Mouse (Mus musculus) spleen, embryonic (tissue): ENCODE results near the gene Spns2.

Experiments used
- CTCF ChIA-PET: fragments of 350-600 bp; sonication (Branson Sonifier 250); formaldehyde crosslinking; loops from one replicate; lab custom pipeline; 2022; lab: Charles Lee

The Spns2 gene

DNA sequence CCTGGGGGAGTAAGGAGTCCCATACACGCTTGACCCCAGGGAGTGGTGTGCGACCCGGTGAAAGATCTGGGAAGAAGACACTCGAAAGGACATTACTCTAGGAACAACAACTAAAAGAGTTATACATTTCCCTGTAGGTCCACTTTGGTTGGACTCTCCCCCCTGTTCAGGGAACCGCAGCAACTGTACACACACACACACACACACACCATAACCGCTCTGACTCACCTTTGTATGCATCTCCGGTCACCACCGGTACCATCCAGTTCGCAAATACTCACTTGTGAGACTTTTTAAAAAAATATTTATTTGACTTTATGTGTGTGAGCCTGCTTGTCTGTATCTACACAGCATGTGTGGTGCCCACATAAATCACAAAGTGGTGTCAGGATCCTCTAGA, 77.8 kb downstream of the Spns2 start:
- CTCF ChIA-PET: no interaction called here

DNA sequence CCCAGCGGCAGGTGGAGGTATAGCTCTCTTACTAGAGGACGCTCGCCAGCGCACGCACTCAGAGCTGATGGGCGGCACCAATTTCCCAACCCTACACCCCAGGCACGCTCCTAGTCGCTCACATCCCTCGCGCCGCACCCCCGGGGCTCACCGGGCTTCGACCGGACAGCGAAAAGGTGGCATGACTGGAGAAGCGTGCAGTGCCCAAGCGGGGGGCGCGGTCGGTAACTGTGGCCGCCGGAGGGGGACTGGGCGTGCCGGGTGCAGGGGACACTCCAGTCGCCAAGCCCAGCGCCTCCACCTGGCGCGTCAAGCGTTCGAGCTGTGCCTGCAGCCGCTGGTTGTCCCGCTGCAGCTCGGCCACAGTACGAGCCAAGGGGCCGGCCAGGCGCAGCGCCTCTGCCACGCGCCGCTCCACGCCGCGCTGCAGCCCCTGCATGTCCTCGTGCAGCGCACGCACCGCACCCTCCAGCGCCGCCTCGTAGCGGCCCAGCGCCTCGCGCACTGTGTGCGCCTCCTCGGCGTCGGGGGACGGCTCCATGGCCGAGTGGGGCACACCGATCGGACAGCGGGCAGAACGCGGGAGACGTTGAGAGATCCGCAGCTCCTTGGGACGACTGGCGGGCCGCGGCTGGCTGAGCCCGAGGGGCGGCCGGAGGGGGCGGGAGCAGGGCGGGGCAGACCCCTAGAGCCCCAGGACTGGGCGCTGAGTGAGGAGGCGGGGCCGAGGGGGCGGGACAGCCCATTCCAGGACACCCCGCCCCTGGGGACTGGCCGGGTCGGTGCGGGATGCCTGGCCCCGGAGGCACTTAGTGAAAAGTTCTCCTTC, 78.4 kb downstream of the Spns2 start, which contains the start of gene Smtnl2:
Gene Smtnl2 (minus strand): TSS at position 621 of the 829 bp plus-strand sequence.
- CTCF ChIA-PET: no interaction called here

DNA sequence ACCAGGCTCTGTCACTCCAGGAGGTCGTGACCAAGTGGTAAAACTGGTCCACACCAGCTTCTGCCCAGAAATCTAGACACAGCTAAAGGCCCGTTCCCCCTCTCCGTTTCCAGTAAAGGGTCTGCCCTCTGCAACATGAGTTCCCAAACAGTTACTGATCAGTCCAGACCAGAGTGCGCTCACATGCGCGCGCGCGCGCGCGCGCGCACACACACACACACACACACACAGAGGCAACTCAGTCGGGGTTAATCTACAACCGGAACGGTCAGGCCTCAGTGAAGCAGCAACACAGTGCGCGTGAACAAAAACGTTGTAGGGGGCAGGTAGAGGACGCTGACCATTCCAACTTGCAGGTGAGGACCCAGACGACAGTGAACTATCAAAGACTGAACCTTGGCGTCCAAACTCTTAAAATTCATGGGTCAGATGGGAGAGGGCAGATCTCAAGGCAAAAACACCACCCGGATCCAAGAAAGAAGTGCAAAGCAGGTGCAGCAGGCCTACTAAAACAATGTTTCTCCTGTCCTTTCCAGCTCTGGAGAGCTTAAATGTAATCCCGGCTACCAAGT, 79.1 kb downstream of the Spns2 start:
- CTCF ChIA-PET: no interaction called here

DNA sequence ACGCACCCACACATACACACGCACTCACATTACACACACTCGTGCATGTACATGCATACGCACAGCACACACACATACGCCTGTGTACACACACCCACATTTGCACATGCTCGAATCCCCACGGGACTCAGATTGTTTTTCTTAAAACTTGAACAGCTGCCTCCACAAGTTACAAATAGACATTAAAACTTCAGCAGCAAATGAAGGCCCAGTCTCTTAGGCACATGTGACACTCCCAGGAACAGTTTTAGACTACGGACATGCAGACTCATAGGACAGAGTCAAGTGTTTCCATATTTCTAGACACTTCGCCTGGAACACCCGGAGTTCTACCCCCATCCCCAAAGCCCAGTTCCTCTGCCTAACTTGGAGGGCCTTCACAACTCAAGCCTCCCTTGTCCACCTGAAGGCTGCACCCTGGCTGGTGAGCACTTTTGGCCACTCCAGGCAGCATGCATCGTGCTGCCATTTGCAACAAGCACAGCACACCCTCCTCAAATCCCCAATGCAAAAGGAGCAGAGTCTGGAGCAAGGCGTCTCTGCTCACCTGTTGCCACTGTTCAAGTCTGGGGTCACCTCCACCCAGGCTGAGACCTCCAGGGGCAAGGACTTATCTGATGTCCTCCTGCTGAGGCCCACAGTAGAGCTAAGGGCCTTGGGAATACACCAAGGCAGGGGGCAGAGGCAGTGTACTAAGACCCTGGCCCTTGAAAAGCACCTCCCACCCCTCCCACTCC, 79.9 kb downstream of the Spns2 start:
- CTCF ChIA-PET: no interaction called here

DNA sequence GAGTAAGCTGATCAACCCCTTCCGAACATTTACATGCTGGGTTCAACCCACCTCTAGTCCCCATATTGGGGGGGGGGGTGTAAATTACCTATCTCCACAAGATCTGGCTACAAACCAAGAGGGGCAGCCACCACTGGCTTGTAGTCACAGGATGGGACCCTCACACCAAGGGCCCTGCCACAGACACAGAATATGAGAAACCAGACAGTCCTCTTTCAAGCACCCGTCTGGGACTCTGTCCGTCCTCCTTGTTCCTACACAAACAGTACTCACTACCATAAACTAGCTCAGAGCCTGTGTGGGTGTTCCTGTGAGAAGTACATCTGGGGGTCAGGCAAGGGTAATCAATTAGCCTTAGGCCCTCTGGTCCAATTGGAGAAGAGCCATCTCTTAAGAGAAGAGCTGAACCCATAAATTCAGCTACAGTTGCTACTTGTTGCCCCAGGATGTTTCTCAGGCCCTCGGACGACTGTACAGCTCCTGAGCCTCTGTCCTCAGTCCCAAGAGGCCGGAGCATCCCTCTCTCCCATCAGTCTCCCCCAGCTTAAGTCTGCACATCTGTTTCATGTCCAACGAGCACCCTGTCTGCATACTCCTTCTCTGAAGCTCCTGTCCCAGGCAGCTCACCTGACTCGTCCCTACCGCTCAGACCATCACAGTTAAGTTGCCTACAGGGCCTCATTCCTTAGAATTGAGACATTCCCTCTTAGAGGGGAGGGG, 81.1 kb downstream of the Spns2 start:
- CTCF ChIA-PET: no interaction called here

DNA sequence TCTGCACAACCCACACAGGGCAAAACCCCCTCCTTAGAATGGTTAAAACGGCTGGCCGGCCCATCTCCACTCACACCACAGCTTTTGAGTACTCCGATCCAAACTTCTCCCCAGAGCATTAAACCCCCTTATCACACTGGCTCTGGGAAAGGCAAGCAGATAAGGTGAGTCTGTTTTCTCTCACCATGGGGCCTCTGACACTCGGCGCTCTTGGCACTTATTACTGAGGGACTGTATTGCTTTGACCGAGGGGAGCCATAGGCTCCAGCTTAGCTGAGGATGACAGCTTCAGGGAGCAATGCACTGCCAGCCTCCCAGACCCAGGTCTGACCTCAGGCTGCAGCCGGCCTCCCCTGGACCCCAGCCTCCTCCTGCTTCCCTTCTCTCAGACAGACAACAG, 82.1 kb downstream of the Spns2 start:
- CTCF ChIA-PET: no interaction called here

DNA sequence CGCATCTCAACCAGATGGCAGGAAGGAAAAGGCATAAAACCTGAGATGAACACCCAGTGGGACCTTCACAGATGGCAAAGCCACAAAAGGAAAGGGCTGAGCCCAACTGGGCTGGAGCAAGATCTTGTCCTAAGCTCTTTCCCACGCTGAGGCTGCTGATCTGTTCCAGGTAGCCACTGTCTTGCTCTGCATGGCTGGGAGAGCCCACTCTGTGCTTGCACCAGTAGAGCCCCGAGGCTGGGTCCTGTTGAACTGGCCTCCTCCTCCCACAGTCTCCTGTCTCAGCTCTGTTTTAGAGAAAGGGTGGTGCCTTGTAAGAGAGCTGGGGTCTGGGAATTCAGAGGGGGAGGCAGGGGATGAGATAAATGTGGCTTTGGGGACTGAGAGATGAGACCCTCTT, 82.6 kb downstream of the Spns2 start:
- CTCF ChIA-PET: no interaction called here

DNA sequence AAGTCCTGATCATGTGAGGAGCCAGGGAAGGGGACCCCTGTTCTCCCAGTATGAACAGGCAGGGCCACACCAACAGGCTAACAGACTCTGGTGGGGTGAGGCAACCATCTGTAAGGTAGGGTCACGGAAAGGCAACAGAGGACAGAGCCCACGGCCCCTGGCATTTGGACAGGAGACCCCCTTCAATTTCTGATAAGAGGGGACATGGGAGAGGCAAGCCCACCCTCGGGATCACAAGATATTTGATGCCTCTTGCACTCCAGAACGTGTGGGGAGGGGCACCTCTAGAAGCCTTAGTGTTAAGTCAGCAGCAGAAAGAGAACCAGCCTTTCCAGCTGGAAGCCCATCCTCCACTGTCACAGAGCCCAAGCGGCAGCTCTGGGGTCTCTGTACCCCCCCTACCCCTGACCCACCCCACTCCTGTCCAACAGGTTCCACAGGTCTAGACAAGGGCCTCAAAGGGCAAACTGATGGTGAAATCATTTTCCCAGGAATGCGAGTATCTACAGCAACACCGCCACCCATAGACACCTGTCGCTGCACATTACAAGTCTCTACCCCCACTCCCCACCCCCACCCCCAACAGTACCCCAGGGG, 83.5 kb downstream of the Spns2 start:
- CTCF ChIA-PET: no interaction called here

DNA sequence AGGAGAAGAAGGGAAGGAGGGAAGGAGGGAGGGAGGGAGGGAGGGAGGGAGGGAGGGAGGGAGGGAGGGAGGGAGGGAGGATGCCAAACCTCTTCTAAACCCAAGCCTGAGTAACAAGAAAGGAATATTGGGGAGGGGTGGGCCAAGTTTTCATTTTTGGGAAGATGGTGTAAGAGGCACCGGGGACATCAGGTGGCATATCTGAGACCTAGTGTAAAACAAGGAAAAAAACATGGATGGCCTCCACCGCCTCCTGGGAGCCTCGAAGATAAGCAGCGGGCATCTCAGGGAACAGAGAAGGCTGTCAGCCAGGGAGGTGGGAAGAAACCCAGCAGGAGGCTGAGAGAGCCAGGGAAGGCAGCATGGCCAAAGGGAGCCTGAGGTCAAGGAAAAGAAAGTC, 84.2 kb downstream of the Spns2 start:
- CTCF ChIA-PET: no interaction called here

DNA sequence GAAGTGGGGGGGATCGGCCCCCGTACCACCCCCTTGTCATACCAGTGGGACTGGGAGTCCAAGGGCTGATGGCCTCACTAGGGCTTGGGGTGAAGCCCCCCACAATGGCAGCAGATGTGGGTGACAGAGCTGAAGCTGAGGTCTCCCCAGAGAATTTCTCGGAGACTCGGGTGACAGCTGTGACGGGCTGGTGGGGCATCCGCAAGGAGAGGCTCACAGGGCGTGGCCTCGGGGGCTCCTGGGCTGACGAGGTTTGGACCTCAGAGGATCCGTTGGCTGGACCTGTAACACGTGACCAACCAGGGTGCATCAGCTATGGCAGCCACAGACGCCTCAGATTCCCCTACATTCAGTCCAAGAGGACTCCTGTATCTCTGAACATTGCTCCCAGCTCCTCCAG, 86.7 kb downstream of the Spns2 start:
- CTCF ChIA-PET: no interaction called here

DNA sequence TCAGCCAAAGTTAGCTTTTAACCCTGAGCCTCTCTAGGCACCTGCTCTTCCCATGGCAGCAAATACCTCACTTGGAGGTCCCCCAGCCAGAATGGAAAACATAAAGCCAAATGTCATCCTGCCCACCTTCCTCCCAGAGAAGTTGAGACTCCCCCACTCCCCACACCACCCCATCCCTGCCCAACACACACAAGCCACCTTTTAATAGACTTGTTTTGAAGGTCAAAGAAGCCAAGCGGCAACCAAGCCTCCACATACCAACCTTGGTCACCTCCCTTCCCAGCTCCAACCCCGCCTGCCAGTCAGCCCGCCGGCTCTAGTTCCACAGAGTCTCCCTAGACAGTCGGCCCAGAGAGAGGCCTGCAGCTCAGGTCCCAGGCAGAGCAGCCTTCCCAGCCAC, 87.7 kb downstream of the Spns2 start:
- CTCF ChIA-PET: no interaction called here
